Mouse (Mus musculus) lung, postnatal 0 days (tissue): ENCODE measurements around the gene Dglucy. TPM values are rescaled to one million over a fixed set of nuclear protein-coding genes. Genes with fewer than 3 reads are reported as not detected.
"Not testable (repeated sequence)": the region's sequence is repeated elsewhere in the genome, so short reads cannot be mapped to it uniquely, and the experiment has no call there.

Source experiments
- ATAC-seq: fragments of 200-750 bp; cut with Nextera tagmentation; 2 replicates; pipeline ENCODE4 v1.8.0; 2017; ENCODE audit warnings: moderate library complexity
- DNase-seq: peaks from one replicate; pipeline ENCODE4 v3.0.0-alpha.2; 2016; ENCODE audit warnings: low spot score
- H3K27ac ChIP-seq: fragments of 300-500 bp; sonication (generic); 2 replicates; pipeline ENCODE4 v1.5.1; 2014; ENCODE audit warnings: antibody characterized with exemption, mild to moderate bottlenecking, low read length, mixed read lengths
- H3K27me3 ChIP-seq: fragments of 300-500 bp; sonication (generic); replicated peaks from 2 replicates; pipeline ENCODE4 v1.6.1; 2014; ENCODE audit warnings: low read length, mixed read lengths; ENCODE audit not compliant: insufficient read depth
- H3K36me3 ChIP-seq: fragments of 300-500 bp; sonication (generic); 2 replicates; pipeline ENCODE4 v1.6.1; 2014; ENCODE audit warnings: low read length, mixed read lengths; ENCODE audit not compliant: insufficient read depth
- H3K4me1 ChIP-seq: fragments of 300-500 bp; sonication (generic); 2 replicates; pipeline ENCODE4 v1.6.1; 2014; ENCODE audit warnings: antibody characterized with exemption, low read depth, low read length, mixed read lengths; ENCODE audit not compliant: insufficient read depth
- H3K4me2 ChIP-seq: fragments of 300-500 bp; sonication (generic); replicated peaks from 2 replicates; pipeline ENCODE4 v1.6.1; 2014; ENCODE audit warnings: low read depth, mild to moderate bottlenecking, low read length, moderate library complexity, mixed read lengths
- H3K4me3 ChIP-seq: fragments of 300-500 bp; sonication (generic); 2 replicates; pipeline ENCODE4 v1.5.1; 2014; ENCODE audit warnings: low read depth, low read length
- H3K9ac ChIP-seq: fragments of 300-500 bp; sonication (generic); replicated peaks from 2 replicates; pipeline ENCODE4 v1.6.1; 2014; ENCODE audit warnings: low read depth, mild to moderate bottlenecking
- H3K9me3 ChIP-seq: fragments of 300-500 bp; sonication (generic); 2 replicates; pipeline ENCODE4 v1.6.1; 2016; ENCODE audit warnings: low read length, mixed read lengths
- CTCF ChIP-seq: IDR thresholded peaks from 2 replicates; pipeline ENCODE4 v1.5.1; 2016; ENCODE audit warnings: antibody characterized with exemption, mild to moderate bottlenecking
- EP300 ChIP-seq: IDR thresholded peaks from 2 replicates; pipeline ENCODE4 v1.6.1; 2016; ENCODE audit warnings: antibody characterized with exemption, mild to moderate bottlenecking, control low read depth
- WGBS: fragments of 180-500 bp; shearing (Covaris S2); extraction: QIAGEN DNeasy Blood & Tissue Kit; methylation state at CpG from one replicate; pipeline ENCODE4 v1.1.7; 2014; 5-methylcytosine and 5-hydroxymethylcytosine counted together
- polyA plus RNA-seq: library from polyadenylated mRNA; unstranded; fragments of >200 nt; fragmentation: Nextera tagmentation; extraction: Ambion mirVana; gene quantifications from 2 replicates; pipeline ENCODE4 v1.2.1, GENCODE M21; 2015

Dglucy gene
- polyA plus RNA-seq, 1 experiment from 2014 or later: 2.1 TPM

DNA sequence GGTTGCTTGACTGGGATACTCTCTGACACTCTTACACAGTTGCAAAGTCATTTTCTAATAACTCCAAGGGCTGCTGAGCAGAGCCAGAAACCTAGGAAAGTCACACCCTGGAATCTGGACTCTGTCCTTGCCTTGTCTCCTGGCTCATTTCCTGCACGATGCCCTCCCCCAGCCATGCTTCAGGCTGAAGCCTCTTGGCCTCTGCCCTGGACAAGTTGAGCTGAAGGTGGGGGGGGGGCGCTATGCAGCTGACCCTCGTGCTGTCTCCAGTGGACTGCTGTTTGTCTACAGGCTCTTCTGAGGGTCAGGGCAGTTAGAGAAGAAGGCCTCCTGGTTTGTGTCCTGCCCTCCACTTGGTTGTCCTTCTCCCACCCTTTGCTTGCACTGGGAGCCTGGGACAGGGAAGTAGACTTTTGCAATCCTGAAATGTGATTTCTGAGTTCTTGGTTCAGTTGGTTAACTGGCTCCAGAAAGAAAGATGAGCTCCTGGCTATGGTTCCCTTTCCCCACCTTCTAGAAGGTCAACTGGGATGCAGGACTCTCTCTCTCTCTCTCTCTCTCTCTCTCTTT lies 11.2 kb downstream of the Dglucy start:
- Histone ChIP-seq H3K9ac (no peak overlapping the region), H3K27ac (no peak overlapping the region), H3K4me3 (no peak overlapping the region), H3K27me3 (no peaks in the 10 kb centered on the region), H3K4me2 (no peak overlapping the region), H3K9me3 (no peaks in the 10 kb centered on the region), H3K36me3 (no peaks in the 10 kb centered on the region), H3K4me1 (no peaks in the 10 kb centered on the region)
- ATAC-seq: no peak
- no peak for TF ChIP-seq EP300
- TF ChIP-seq CTCF: no peak
- no peak for DNase-seq
- WGBS: 27% methylated on average over 3 of the region's 3 CpGs

DNA sequence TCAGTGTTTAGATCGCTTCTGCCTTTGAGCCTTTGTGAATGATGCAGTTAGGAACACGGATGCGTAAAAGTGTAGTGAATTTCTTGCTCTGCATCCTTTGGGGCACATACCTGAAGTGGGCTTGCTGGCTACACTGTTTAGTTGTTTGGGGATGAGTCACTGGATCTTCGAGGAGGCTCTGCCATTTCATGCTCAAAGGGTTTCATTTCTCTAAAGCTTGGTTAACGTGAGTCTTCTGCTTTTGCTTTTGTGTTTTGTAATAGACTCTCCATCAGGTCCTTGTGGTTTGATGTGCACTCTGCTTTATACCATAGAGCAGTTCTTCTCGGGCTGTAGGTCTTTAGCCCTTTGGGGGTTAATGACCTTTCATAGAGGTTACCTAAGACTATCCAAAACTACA lies 12.6 kb downstream of the Dglucy start:
- ATAC-seq: no peak
- Histone ChIP-seq H3K4me2 (no peak overlapping the region), H3K9me3 (no peaks in the 10 kb centered on the region), H3K4me3 (no peak overlapping the region), H3K27ac (no peak overlapping the region), H3K36me3 (no peaks in the 10 kb centered on the region), H3K4me1 (no peaks in the 10 kb centered on the region), H3K9ac (no peak overlapping the region), H3K27me3 (no peaks in the 10 kb centered on the region)
- TF ChIP-seq EP300: no peak
- no peak for TF ChIP-seq CTCF
- 78% methylated on average over 6 of the region's 6 CpGs for WGBS
- DNase-seq: no peak

DNA sequence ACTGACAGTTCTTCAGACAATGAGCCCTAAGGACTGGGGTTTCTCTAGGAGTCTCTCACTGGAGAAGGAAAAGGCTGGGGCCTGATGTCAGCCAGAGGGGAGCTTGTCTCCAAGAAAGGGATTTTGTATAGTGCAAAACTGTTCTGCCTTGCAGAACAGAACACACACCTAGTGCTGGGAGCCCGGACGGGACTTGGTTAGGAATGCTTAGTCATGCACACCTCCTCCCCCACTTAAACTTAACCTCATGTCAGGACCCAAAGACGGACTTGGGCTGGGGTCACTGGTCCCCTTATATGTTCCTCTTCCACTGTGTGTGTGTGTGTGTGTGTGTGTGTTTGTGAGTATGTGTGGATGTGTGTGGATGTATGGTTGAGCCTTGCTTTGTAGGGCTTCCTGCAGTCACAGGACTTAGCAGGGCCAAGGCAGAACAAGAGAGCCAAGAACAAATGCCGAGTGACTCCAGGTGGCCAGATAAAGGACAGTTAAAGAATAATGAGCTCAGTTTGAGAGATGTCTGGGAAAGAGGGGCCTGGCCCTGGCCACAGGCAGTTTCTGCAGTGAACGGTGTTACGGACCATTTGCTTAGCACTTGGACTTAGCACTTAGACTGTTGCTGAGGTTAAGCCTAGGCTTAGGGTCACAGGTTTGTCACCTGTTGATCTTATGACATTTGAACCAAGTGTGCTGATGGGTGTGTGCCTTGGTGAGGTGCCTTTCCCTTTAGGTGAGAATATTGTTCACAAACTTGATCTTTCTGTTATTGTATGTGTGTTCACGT lies 15.8 kb downstream of the Dglucy start:
- Histone ChIP-seq H3K27ac (no peak overlapping the region), H3K36me3 (no peaks in the 10 kb centered on the region), H3K27me3 (no peaks in the 10 kb centered on the region), H3K4me1 (no peaks in the 10 kb centered on the region), H3K9me3 (no peaks in the 10 kb centered on the region), H3K9ac (no peak overlapping the region), H3K4me2 (no peak overlapping the region), H3K4me3 (no peak overlapping the region)
- TF ChIP-seq CTCF (no peak), EP300 (no peak)
- DNase-seq: no peak
- no peak for ATAC-seq
- 58% methylated on average over 7 of the region's 7 CpGs for WGBS

DNA sequence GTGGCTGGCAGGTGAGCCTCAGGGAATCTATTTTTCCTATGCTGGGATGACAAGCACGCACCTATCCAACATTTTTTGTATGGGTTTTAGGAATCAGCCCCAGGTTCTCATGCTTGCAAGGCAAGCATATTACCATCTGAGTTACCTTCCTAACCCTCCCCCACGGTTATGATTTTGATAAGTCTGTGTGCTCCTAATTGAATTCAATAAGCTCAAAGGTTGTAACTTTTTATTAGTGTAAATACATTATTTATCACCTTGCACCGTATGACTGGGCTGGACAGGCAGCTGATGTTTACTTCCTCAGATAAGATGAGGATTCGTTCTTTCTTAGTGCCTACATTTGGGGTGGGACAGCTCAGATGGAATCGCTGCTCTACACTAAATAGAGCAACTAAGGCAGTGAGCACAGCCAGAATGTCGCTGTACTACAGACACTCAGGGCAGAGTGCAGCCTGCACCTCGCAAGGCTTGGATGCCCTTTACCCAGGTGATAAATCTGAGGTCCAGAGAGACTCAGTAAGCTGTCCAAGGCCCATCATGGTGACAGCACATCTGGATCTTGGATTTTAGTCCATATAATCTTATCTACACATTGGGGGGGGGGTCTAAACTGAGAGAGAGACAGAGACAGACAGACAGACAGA lies 16.7 kb downstream of the Dglucy start:
- ATAC-seq (no peak), DNase-seq (no peak)
- Histone ChIP-seq H3K4me1 (no peaks in the 10 kb centered on the region), H3K9me3 (no peaks in the 10 kb centered on the region), H3K9ac (no peak overlapping the region), H3K36me3 (no peaks in the 10 kb centered on the region), H3K4me2 (no peak overlapping the region), H3K4me3 (no peak overlapping the region), H3K27ac (no peak overlapping the region), H3K27me3 (no peaks in the 10 kb centered on the region)
- WGBS: 68% methylated on average over 7 of the region's 7 CpGs
- TF ChIP-seq EP300 (no peak), CTCF (no peak)

DNA sequence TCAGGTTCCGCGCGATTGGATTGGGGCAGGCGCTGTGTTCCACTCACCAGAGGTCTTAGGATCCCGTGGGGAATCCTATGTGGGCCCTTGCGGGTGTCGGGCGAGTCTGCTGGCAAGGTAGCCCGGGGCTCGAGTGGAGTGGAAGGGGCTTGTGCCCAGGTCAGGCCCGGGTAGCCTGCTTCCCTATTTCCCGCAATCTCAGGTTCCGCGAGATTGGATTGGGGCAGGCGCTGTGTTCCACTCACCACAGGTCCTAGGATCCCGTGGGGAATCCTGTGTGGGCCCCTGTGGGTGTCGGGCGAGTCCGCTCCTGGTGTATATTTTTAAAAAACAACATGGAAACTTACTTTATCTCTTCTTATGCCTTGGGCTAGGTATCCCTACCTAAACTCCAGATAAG lies 24.5 kb downstream of the Dglucy start:
- ATAC-seq: not testable (repeated sequence)

DNA sequence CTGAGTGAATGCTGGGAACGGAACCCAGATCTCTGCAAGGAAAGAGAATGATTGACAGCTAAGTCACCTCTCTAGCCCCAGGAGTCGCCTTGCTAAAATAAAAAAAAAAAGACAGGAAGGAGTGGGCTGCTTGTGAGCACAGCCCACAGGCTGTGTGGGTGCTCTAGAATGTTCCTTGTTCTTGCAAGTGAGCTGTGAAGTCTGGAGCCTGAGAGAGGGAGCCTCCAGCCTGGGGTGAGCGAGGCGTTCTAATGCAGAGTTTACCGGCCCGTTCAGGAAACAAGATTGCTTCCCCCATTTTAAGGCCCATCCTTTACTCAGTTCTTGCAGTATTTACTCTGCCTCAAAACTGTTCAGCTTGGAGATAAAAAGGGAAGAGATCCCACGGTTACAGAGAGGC lies 28.4 kb downstream of the Dglucy start:
- Histone ChIP-seq H3K27ac (no peak overlapping the region), H3K27me3 (no peaks in the 10 kb centered on the region), H3K4me3 (no peak overlapping the region), H3K4me1 (no peaks in the 10 kb centered on the region), H3K9me3 (no peaks in the 10 kb centered on the region), H3K4me2 (no peak overlapping the region), H3K36me3 (no peaks in the 10 kb centered on the region), H3K9ac (no peak overlapping the region)
- 59% methylated on average over 7 of the region's 7 CpGs for WGBS
- TF ChIP-seq EP300 (no peak), CTCF (no peak)
- no peak for ATAC-seq
- DNase-seq: peak; percentile 3

More for the DNA sequence above, 24.5 kb downstream of the Dglucy start:
- not testable (repeated sequence) for H3K27me3 ChIP-seq, H3K4me2 ChIP-seq, DNase-seq, H3K4me3 ChIP-seq, H3K9ac ChIP-seq, H3K4me1 ChIP-seq, H3K27ac ChIP-seq, H3K9me3 ChIP-seq, H3K36me3 ChIP-seq
- WGBS: 95% methylated on average over 17 of the region's 19 CpGs
